Mouse (Mus musculus): ENCODE measurements around the gene Ccdc130. TPM values are rescaled to one million over a fixed set of nuclear protein-coding genes. Genes with fewer than 3 reads are reported as not detected.

Ccdc130 gene
- total RNA-seq, 2 experiments from 2014 or later, result 6.8 to 7.7 TPM

Small RNA genes lying within 50 kb of the gene (microRNA-seq; reads per million reads assigned to microRNA genes)
- gene Mir23a (ENCODE audit: borderline replicate concordance in 2 of 2), result 84,626 to 100,313 reads per million in 2 experiments
- gene Mir24-2 (ENCODE audit: borderline replicate concordance in 2 of 2), result 0 reads per million in 2 experiments
- gene Mir27a (ENCODE audit: borderline replicate concordance in 2 of 2), result 1,304 to 1,845 reads per million in 2 experiments
- gene Mir3074-2 (ENCODE audit: borderline replicate concordance in 2 of 2), result 0 reads per million in 2 experiments

Other genes with a start within 250 kb of the Ccdc130 start
- gene Palm3, start 248.9 kb downstream of the Ccdc130 start, total RNA-seq (2021), result under 1 TPM; 0.26 to 0.32 TPM
- 1 to 10 TPM in 1 of 2 experiments, under 1 TPM in 1; 0.69 to 1.2 TPM for gene Il27ra, start 227.8 kb downstream of the Ccdc130 start, total RNA-seq (2021)
- not detected for gene Rln3, start 225.4 kb downstream of the Ccdc130 start, total RNA-seq (2021)
- 1 to 10 TPM; 1.3 to 1.6 TPM for gene Gm10643, start 205.2 kb downstream of the Ccdc130 start, total RNA-seq (2021)
- gene Rfx1, start 203.5 kb downstream of the Ccdc130 start, total RNA-seq (2021), result 1 to 10 TPM; 3.6 to 4.4 TPM
- 1 to 10 TPM; 3.9 to 5.3 TPM for gene Dcaf15, start 165.6 kb downstream of the Ccdc130 start, total RNA-seq (2021)
- gene Podnl1, start 144.4 kb downstream of the Ccdc130 start, total RNA-seq (2021), result not detected
- gene Cc2d1a, start 122.4 kb downstream of the Ccdc130 start, total RNA-seq (2021), result 10 to 100 TPM; 13.7 to 13.8 TPM
- gene 4930432K21Rik, start 122.4 kb downstream of the Ccdc130 start, total RNA-seq (2021), result not detected
- gene Nanos3, start 85.2 kb downstream of the Ccdc130 start, total RNA-seq (2021), result not detected
- gene Zswim4, start 33.3 kb downstream of the Ccdc130 start, total RNA-seq (2021), result 1 to 10 TPM; 6.2 to 6.3 TPM
- 100 to 1,000 TPM; 174 to 185 TPM for gene D8Ertd738e, start 20.7 kb downstream of the Ccdc130 start, total RNA-seq (2021)
- gene Mri1, start 13.1 kb downstream of the Ccdc130 start, total RNA-seq (2021), result 10 to 100 TPM; 10.1 to 16.5 TPM
- 1 to 10 TPM; 3.8 to 3.9 TPM for gene Cacna1a, start 118.1 kb upstream of the Ccdc130 start, total RNA-seq (2021)